Mouse (Mus musculus): ENCODE measurements around the gene Rhod. TPM values are rescaled to one million over a fixed set of nuclear protein-coding genes. Genes with fewer than 3 reads are reported as not detected.

Gene Rhod
- total and polyA plus RNA-seq, 3 experiments = 0.06 TPM; not detected in 2

GRCm38 (mm10) chr19:4441090-4441591, 1.9 kb upstream of the Rhod start:
- H3K9me3 ChIP-seq (replicated peaks; ENCODE audit: insufficient read depth, low read length) = no peaks in the 10 kb centered on the region
- H3K9ac ChIP-seq (ENCODE audit: control insufficient read depth, low read depth, low read length, poor library complexity, severe bottlenecking) = peak overlapping the region; percentile 46
- H3K79me2 ChIP-seq (ENCODE audit: control insufficient read depth, insufficient read depth, low read length, poor library complexity) = no peaks in the 10 kb centered on the region
- TF ChIP-seq GABPA (IDR thresholded peaks at IDR 0.05; ENCODE audit: low read depth, low read length) = no peak
- no peak for TF ChIP-seq E2F4 (IDR thresholded peaks at IDR 0.05; ENCODE audit: borderline replicate concordance, low read depth, low read length)
- TF ChIP-seq UBTF (IDR thresholded peaks at IDR 0.05; ENCODE audit: borderline replicate concordance, insufficient read depth, low read depth, low read length) = no peak
- no peak for TF ChIP-seq MYB (IDR thresholded peaks at IDR 0.05; ENCODE audit: low read depth, low read length)
- TF ChIP-seq TBP (IDR thresholded peaks at IDR 0.05; ENCODE audit: low read depth, low read length) = no peak
- peak; percentile 48 for TF ChIP-seq RAD21 (IDR thresholded peaks at IDR 0.05; ENCODE audit: low read depth, low read length)
- TF ChIP-seq USF2 (IDR thresholded peaks at IDR 0.05; ENCODE audit: borderline replicate concordance in 1 of 2, insufficient read depth in 1 of 2, low read depth in 1 of 2, low read length in 2 of 2) = no peak
- TF ChIP-seq SMC3 (IDR thresholded peaks at IDR 0.05; ENCODE audit: low read depth, low read length) = peak; percentile 70
- TF ChIP-seq POLR2A (IDR thresholded peaks at IDR 0.05; ENCODE audit: control insufficient read depth in 1 of 2, insufficient read depth in 1 of 2, low read depth in 1 of 2, low read length in 2 of 2, poor library complexity in 1 of 2) = no peak
- TF ChIP-seq MAZ (IDR thresholded peaks at IDR 0.05; ENCODE audit: low read depth, low read length) = no peak
- peak; percentile 57 for TF ChIP-seq SIN3A (IDR thresholded peaks at IDR 0.05; ENCODE audit: low read length)
- TF ChIP-seq ZMIZ1 (IDR thresholded peaks at IDR 0.05; ENCODE audit: low read depth, low read length) = no peak
- no peak for TF ChIP-seq ZNF384 (IDR thresholded peaks at IDR 0.05; ENCODE audit: low read depth, low read length)
- no peak for TF ChIP-seq POLR2AphosphoS5 (IDR thresholded peaks at IDR 0.05; ENCODE audit: borderline replicate concordance, low read depth, low read length)
- peak; percentile 25; the same call in 1 of the 2 replicates for TF ChIP-seq HCFC1 (IDR thresholded peaks at IDR 0.05; ENCODE audit: low read depth, low read length)
- TF ChIP-seq MAX (IDR thresholded peaks at IDR 0.05; ENCODE audit: low read length) = no peak
- no peak for TF ChIP-seq BHLHE40 (IDR thresholded peaks at IDR 0.05; ENCODE audit: borderline replicate concordance, low read depth, low read length)
- no peak; a peak in 1 of 4 replicates for TF ChIP-seq EP300 (IDR thresholded peaks at IDR 0.05; ENCODE audit: low read depth in 1 of 2, low read length in 2 of 2)
- no peak for TF ChIP-seq NRF1 (IDR thresholded peaks at IDR 0.05; ENCODE audit: insufficient read depth, low read depth, low read length, poor library complexity, severe bottlenecking)
- TF ChIP-seq CTCF (IDR thresholded peaks at IDR 0.05 in 2 of 3, conservative IDR thresholded peaks at IDR 0.05 in 1 of 3; ENCODE audit: control insufficient read depth in 1 of 3, insufficient read depth in 1 of 3, low read depth in 2 of 3, low read length in 3 of 3, poor library complexity in 1 of 3, severe bottlenecking in 1 of 3) = peak; percentile 35 to 97 (median 88); a peak in 5 of 6 replicates
- TF ChIP-seq CHD1 (IDR thresholded peaks at IDR 0.05; ENCODE audit: low read depth, low read length) = no peak
- no peak for TF ChIP-seq TAL1 (IDR thresholded peaks at IDR 0.05; ENCODE audit: low read length)
- TF ChIP-seq MXI1 (IDR thresholded peaks at IDR 0.05; ENCODE audit: low read depth, low read length) = 0 out of 2 replicates have a peak, but pooled peaks have one; percentile 37
- TF ChIP-seq CHD2 (IDR thresholded peaks at IDR 0.05; ENCODE audit: low read length) = no peak
- no peak for TF ChIP-seq NELFE (IDR thresholded peaks at IDR 0.05; ENCODE audit: low read depth, low read length)
- peak; percentile 30; the same call in 1 of the 2 replicates for TF ChIP-seq ETS1 (IDR thresholded peaks at IDR 0.05; ENCODE audit: low read depth, low read length)
- TF ChIP-seq MEF2A (IDR thresholded peaks at IDR 0.05; ENCODE audit: extremely low read depth, insufficient replicate concordance, low read depth, low read length, poor library complexity, severe bottlenecking) = no peak
- peak; percentile 79 for TF ChIP-seq GATA1 (IDR thresholded peaks at IDR 0.05; ENCODE audit: low read depth, low read length)
- TF ChIP-seq ZKSCAN1 (IDR thresholded peaks at IDR 0.05; ENCODE audit: low read depth, low read length) = no peak
- peak overlapping the region; percentile 41 to 43 for H3K4me3 ChIP-seq (ENCODE audit: control insufficient read depth in 1 of 2, insufficient read depth in 1 of 2, low read depth in 2 of 2, low read length in 2 of 2)
- H3K27me3 ChIP-seq (ENCODE audit: control insufficient read depth in 1 of 2, insufficient read depth in 2 of 2, low read length in 2 of 2) = peaks cover 5 to 8% of the 10 kb centered on the region in 2 experiments; a peak in 2 of 4 replicates
- H3K4me1 ChIP-seq (ENCODE audit: control insufficient read depth in 1 of 2, insufficient read depth in 2 of 2, low read length in 2 of 2) = peaks cover 0 to 18% of the 10 kb centered on the region in 2 experiments; a peak in 2 of 4 replicates
- H3K27ac ChIP-seq (ENCODE audit: control insufficient read depth, low read depth, low read length) = peak overlapping the region; percentile 24
- H3K36me3 ChIP-seq (ENCODE audit: control insufficient read depth in 1 of 2, insufficient read depth in 2 of 2, low read length in 2 of 2) = no peaks in the 10 kb centered on the region; a peak in 1 of 4 replicates
- peak; percentile 91 for DNase-seq (ENCODE audit: low read depth, low spot score)

All from MEL (cell line).